Mouse (Mus musculus): ENCODE results near the gene Zbtb20.

Zbtb20 gene

GRCm38 (mm10) chr16:43363751-43364515, 488.3 kb downstream of the Zbtb20 start:
- DNase-seq = peak; percentile 99

- DNase-seq = peak; percentile 67
These were observed 488.8 kb downstream of the Zbtb20 start for GRCm38 (mm10) chr16:43364516-43364910.

GRCm38 (mm10) chr16:43365277-43365676, 489.6 kb downstream of the Zbtb20 start:
- peak; percentile 87 for DNase-seq

GRCm38 (mm10) chr16:43370496-43371020, 494.9 kb downstream of the Zbtb20 start:
- DNase-seq = peak; percentile 60

- DNase-seq = peak; percentile 84
These were observed 501.1 kb downstream of the Zbtb20 start for GRCm38 (mm10) chr16:43376782-43377181.

- peak; percentile 91 for DNase-seq
These were observed 504.0 kb downstream of the Zbtb20 start for GRCm38 (mm10) chr16:43379351-43380325.

GRCm38 (mm10) chr16:43381183-43381582, 505.5 kb downstream of the Zbtb20 start:
- DNase-seq = no peak

GRCm38 (mm10) chr16:43383149-43383740, 507.6 kb downstream of the Zbtb20 start:
- peak; percentile 83 for DNase-seq

GRCm38 (mm10) chr16:43384953-43385619, 509.4 kb downstream of the Zbtb20 start:
- peak; percentile 9 for DNase-seq

GRCm38 (mm10) chr16:43385620-43386210, 510.0 kb downstream of the Zbtb20 start:
- DNase-seq = peak; percentile 89

- DNase-seq = peak; percentile 88
These were observed 510.7 kb downstream of the Zbtb20 start for GRCm38 (mm10) chr16:43386426-43386825.

GRCm38 (mm10) chr16:43388389-43388788, 512.7 kb downstream of the Zbtb20 start:
- peak; percentile 64 for DNase-seq

- DNase-seq = no peak
These were observed 514.7 kb downstream of the Zbtb20 start for GRCm38 (mm10) chr16:43390387-43390786.

- DNase-seq = peak; percentile 85
These were observed 517.7 kb downstream of the Zbtb20 start for GRCm38 (mm10) chr16:43393382-43393781.

GRCm38 (mm10) chr16:43394013-43394568, 518.4 kb downstream of the Zbtb20 start:
- peak; percentile 82 for DNase-seq

- peak; percentile 97 for DNase-seq
These were observed 519.1 kb downstream of the Zbtb20 start for GRCm38 (mm10) chr16:43394760-43395159.

GRCm38 (mm10) chr16:43396849-43397628, 521.4 kb downstream of the Zbtb20 start:
- peak; percentile 87 for DNase-seq

GRCm38 (mm10) chr16:43397629-43398323, 522.1 kb downstream of the Zbtb20 start:
- peak; percentile 83 for DNase-seq

GRCm38 (mm10) chr16:43399428-43399827, 523.7 kb downstream of the Zbtb20 start:
- no peak for DNase-seq

- DNase-seq = no peak
These were observed 524.4 kb downstream of the Zbtb20 start for GRCm38 (mm10) chr16:43400046-43400445.

All from heart, adult 11 months (tissue).